Mouse (Mus musculus) cortical plate, adult 2 months (tissue): ENCODE measurements around the gene Uhrf1.

Experiments
- CTCF ChIP-seq: fragments of 200-500 bp; IDR thresholded peaks from 2 replicates; pipeline ENCODE4 v1.5.1; 2011; ENCODE audit warnings: mild to moderate bottlenecking, control low read depth, low read length; ENCODE audit not compliant: insufficient read depth; ENCODE audit errors: extremely low read depth
- POLR2A ChIP-seq: fragments of 200-500 bp; IDR thresholded peaks from 2 replicates; pipeline ENCODE4 v1.6.1; 2011; ENCODE audit warnings: mild to moderate bottlenecking, low read length, control low read depth; ENCODE audit not compliant: insufficient read depth; ENCODE audit errors: extremely low read depth

- no peak for TF ChIP-seq POLR2A
- TF ChIP-seq CTCF: no peak
These were observed 1.6 kb downstream of the Uhrf1 start for GRCm38 (mm10) chr17:56304718-56305117.
